Mouse (Mus musculus) liver, postnatal 0 days (tissue): ENCODE results near the gene Olfr136.

ENCODE experiments used
- CTCF ChIP-seq: sonication (generic); IDR thresholded peaks from 2 replicates; pipeline ENCODE4 v1.5.1; 2016; ENCODE audit warnings: antibody characterized with exemption, low read depth
- EP300 ChIP-seq: IDR thresholded peaks from 2 replicates; pipeline ENCODE4 v1.6.1; 2016; ENCODE audit warnings: antibody characterized with exemption, low read depth, mild to moderate bottlenecking

DNA sequence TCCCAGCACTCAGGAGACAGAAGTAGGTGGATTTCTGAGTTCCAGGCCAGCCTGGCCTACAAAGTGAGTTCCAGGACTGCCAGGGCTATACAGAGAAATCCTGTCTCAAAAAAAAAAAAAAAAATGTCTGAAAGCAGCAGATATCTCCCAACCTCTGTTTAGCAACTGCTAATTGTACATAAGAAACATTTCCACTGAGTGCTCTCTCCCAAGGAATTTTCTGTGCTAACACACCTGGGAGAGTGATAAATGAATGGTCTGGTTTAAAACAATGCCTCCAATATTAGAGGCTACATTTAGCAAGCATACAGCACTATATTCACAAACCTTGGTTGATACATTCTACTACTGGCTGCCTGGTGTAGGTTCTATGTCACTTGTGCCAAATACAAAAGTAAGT is at the start of gene Olfr136:
- TF ChIP-seq EP300 (no peak), CTCF (no peak)
